11 mouse cellular contexts compared by ENCODE assay signal in genomic region chr10:72099156-72099812, GRCm38 (mm10).
DNase-seq lines count a peak whose midpoint lies in the region; ATAC-seq and TF ChIP-seq lines count a peak whose summit lies in the region.
"Had no signal": no experiment of that assay in that cellular context is flagged by ENCODE, and none has a peak within 500 bp of the region (broad histone marks: within the 10 kb centered on the region; RNA-seq: fewer than 3 reads in every experiment).

No protein-coding gene starts in this region.

- H3K4me2 ChIP-seq in kidney, embryonic 16.5 days (replicated peaks; ENCODE audit: low read depth, low read length), result no peak overlapping the region
- no peak overlapping the region for H3K4me2 ChIP-seq in forebrain, embryonic 12.5 days
- H3K4me2 ChIP-seq: embryonic facial prominence, embryonic 15.5 days; heart, embryonic 13.5 days had no signal

- H3K9me3 ChIP-seq in kidney, embryonic 16.5 days (ENCODE audit: low read length), result no peaks in the 10 kb centered on the region
- H3K9me3 ChIP-seq in forebrain, embryonic 12.5 days, result no peaks in the 10 kb centered on the region
- H3K9me3 ChIP-seq: embryonic facial prominence, embryonic 15.5 days; heart, embryonic 13.5 days; limb, embryonic 10.5 days had no signal

- no peak overlapping the region for H3K4me3 ChIP-seq in kidney, adult 2 months (ENCODE audit: insufficient read depth, low read depth, low read length)
- H3K4me3 ChIP-seq in kidney, embryonic 16.5 days (ENCODE audit: low read length), result no peak overlapping the region
- no peak overlapping the region for H3K4me3 ChIP-seq in forebrain, embryonic 12.5 days (replicated peaks)
- H3K4me3 ChIP-seq: embryonic facial prominence, embryonic 15.5 days; heart, embryonic 13.5 days; limb, embryonic 10.5 days had no signal

- ATAC-seq in kidney, embryonic 16.5 days (ENCODE audit: low FRiP score, low TSS enrichment), result no peak
- peak; percentile 82; the same call in 1 of the 2 replicates for ATAC-seq in forebrain, embryonic 12.5 days (ENCODE audit: low FRiP score)

- 30% methylated on average over 2 of the region's 2 CpGs for WGBS in kidney, adult 2 months
- 54% methylated on average over 2 of the region's 2 CpGs for WGBS in kidney, embryonic 16.5 days
- 66% methylated on average over 2 of the region's 2 CpGs for WGBS in forebrain, embryonic 12.5 days

- no peak for TF ChIP-seq POLR2A in kidney, adult 2 months (IDR thresholded peaks at IDR 0.05; ENCODE audit: low read depth, low read length)

- no peaks in the 10 kb centered on the region for H3K27me3 ChIP-seq in kidney, adult 2 months (replicated peaks; ENCODE audit: control insufficient read depth, insufficient read depth, low read length)
- no peaks in the 10 kb centered on the region for H3K27me3 ChIP-seq in kidney, embryonic 16.5 days (ENCODE audit: insufficient read depth, low read length)
- H3K27me3 ChIP-seq in forebrain, embryonic 12.5 days, result no peaks in the 10 kb centered on the region
- H3K27me3 ChIP-seq: embryonic facial prominence, embryonic 15.5 days; heart, embryonic 13.5 days had no signal

- H3K36me3 ChIP-seq in kidney, adult 2 months (ENCODE audit: control insufficient read depth, insufficient read depth, low read length), result no peaks in the 10 kb centered on the region
- H3K36me3 ChIP-seq in kidney, embryonic 16.5 days (ENCODE audit: insufficient read depth, low read length), result no peaks in the 10 kb centered on the region
- H3K36me3 ChIP-seq in forebrain, embryonic 12.5 days (replicated peaks), result no peaks in the 10 kb centered on the region
- H3K36me3 ChIP-seq: embryonic facial prominence, embryonic 15.5 days; heart, embryonic 13.5 days; limb, embryonic 10.5 days had no signal

- no peak overlapping the region for H3K9ac ChIP-seq in kidney, embryonic 16.5 days (replicated peaks; ENCODE audit: low read length)
- no peak overlapping the region for H3K9ac ChIP-seq in forebrain, embryonic 12.5 days
- H3K9ac ChIP-seq: embryonic facial prominence, embryonic 15.5 days; heart, embryonic 13.5 days had no signal

- H3K4me1 ChIP-seq in kidney, adult 2 months (ENCODE audit: control insufficient read depth, insufficient read depth, low read length), result no peaks in the 10 kb centered on the region
- no peaks in the 10 kb centered on the region for H3K4me1 ChIP-seq in kidney, embryonic 16.5 days (ENCODE audit: insufficient read depth, low read length)
- H3K4me1 ChIP-seq in forebrain, embryonic 12.5 days, result no peaks in the 10 kb centered on the region
- H3K4me1 ChIP-seq: embryonic facial prominence, embryonic 15.5 days; heart, embryonic 13.5 days; limb, embryonic 10.5 days had no signal

- intact Hi-C loops in left cerebral cortex, postnatal 25 days (cut with DNase I), result no loop called here

- DNase-seq in kidney, adult 2 months, result peak; percentile 76
- peak; percentile 2 to 50 for DNase-seq in frontal cortex, postnatal 36 days (ENCODE audit: low spot score in 2 of 2)
- DNase-seq in left cerebral cortex, postnatal 25 days (ENCODE audit: low spot score in 2 of 2), result peak; percentile 5 to 19
- no peak for DNase-seq in lung, postnatal 4 days
- no peak for DNase-seq in spleen, postnatal 10 days (ENCODE audit: low spot score in 2 of 2)

- no peak overlapping the region for H3K27ac ChIP-seq in kidney, adult 2 months (ENCODE audit: insufficient read depth, low read depth, low read length)
- H3K27ac ChIP-seq in kidney, embryonic 16.5 days (ENCODE audit: low read length), result no peak overlapping the region
- H3K27ac ChIP-seq in forebrain, embryonic 12.5 days, result no peak overlapping the region
- H3K27ac ChIP-seq: embryonic facial prominence, embryonic 15.5 days; heart, embryonic 13.5 days; limb, embryonic 10.5 days; macrophage had no signal

- no peak for TF ChIP-seq CTCF in kidney, adult 2 months (conservative IDR thresholded peaks at IDR 0.05; ENCODE audit: insufficient read depth, insufficient read length, low read depth, low read length)

Comparison
In these comparisons a context has a peak if more than half of its experiments do, and no peak if none do; other contexts are left out.
1. DNase-seq: peak in kidney, adult 2 months (single experiment), frontal cortex, postnatal 36 days (2 of 2) and left cerebral cortex, postnatal 25 days (2 of 2); none in lung, postnatal 4 days (0 of 2) and spleen, postnatal 10 days (0 of 2).